Mouse (Mus musculus) heart, adult 8-10 months (tissue): ENCODE results near the gene Tmc3. TPM values are rescaled to one million over a fixed set of nuclear protein-coding genes. Genes with fewer than 3 reads are reported as not detected.

Experiments used
- DNase-seq: peaks from one replicate; pipeline ENCODE4 v3.0.0; 2022; ENCODE audit warnings: low spot score
- total RNA-seq, 4 experiments: library from RNA; stranded (reverse); gene quantifications; 2 replicates each; pipeline ENCODE4 v1.2.4; 2022

Tmc3 gene
- total RNA-seq, 4 experiments from 2014 or later: 0.12 to 0.20 (median 0.19) TPM

DNA sequence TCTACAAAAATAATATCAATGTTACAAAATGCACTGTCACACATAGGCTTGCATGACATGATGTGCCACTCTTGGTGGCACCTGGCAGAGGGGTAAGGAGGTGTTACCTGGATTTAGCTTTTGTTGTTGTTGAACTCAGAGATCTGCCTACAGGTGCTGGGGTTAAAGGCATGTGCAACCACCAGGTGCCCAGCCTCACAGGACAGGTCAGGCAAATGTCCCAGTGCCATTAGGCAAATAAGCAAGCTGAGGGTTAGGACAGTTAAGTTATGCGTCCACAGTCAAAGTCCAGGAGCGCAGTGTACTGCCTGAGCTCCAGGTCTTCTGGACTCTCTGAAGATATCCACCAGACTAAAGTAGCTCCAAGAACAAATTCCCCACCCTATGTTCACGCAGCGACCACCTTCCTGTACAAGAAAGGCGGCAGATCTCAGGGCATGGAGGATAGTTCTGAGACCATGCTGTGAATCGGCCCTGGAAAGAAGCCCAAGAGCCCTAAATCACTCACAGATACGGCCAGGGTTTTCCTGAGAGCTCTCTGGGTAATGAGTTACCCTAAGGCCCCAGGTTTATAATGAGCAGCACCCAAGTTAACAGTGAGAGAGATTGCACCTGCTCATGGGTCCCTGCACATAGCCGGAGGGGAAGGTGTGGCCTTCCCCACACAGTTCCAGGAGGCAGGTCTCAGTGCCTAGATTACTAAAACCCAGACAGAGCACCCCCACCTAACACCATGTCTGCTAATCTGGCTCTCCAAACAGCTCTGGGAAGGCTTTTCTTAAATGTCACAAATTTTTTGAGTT is 53.3 kb downstream of the Tmc3 start:
- DNase-seq: no peak

DNA sequence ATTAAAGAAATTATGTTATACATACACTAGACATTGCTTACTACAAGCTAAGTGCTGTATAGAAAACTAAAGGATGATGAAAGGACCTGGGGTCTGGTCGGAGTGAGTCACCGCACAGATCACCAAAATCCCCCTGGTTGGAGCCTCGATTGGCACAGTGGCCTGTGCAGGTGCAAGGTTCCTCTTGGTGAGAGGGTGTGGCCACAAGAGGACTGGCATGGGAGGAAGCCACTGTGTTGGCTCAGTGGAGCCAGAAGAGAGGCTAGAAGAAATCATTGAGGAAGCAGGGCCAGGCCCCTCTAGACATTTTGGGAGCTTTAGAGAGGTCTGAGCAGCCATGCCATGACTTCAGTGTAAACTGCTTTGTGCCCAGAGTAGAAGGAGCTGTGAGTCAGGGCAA is 54.4 kb downstream of the Tmc3 start:
- DNase-seq: no peak

DNA sequence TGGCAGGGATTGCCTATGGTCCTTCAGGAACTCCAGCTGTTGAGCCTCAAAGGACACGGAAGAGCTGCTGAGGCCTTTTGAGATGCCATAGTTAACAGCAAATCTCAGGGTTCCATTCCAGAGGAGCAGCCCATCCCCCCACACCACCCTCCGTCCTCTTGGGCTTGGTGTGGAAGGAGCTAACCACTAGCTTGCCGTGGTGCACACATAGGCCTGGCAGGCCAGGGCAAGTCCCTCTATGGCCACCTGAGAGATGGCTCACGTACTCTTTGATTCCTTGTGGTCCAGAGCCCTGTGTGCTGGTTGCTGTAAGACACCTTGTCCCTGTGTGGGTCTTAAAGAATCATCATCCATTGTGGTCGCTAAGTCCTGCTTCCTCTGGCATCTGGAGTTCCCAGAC is 55.9 kb downstream of the Tmc3 start:
- no peak for DNase-seq

DNA sequence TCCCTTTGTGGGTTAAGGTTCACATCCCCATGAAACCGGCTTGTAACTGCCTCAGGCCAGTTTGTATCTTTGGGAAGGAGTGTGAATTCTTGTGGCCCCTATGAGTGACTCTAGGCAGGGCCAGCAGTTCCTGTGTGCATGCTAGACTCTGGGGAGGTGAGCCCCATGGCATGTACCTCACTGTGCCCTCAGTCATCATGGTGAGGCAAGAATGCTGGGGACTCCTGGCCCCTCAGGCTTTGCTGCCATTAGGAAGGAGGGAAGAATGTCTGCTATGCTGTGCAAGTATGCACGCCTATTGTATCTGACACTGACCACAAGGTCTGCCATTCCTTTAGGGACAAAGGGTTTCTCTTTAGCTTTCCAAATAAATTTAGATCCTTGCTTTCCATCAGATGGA is 56.4 kb downstream of the Tmc3 start:
- DNase-seq: no peak

DNA sequence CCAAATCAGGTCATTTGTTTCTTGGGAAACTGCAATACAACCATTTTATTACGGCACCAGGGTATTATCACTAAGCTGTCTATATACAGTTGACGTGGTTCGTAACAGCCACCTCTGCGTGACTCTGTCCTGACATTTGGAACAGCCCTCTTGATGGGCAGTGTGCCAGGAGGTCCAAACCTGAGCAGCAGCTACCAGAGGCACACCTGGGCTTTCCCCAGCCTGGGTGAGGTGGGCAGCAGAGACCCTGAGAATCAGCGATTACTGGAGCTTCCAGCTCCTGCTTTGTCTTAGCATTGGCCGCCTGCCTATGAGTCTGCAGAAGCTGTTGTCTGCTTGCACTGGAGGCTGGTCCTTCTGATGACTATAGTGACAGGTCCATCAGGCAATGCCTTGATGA is 58.9 kb downstream of the Tmc3 start:
- no peak for DNase-seq

DNA sequence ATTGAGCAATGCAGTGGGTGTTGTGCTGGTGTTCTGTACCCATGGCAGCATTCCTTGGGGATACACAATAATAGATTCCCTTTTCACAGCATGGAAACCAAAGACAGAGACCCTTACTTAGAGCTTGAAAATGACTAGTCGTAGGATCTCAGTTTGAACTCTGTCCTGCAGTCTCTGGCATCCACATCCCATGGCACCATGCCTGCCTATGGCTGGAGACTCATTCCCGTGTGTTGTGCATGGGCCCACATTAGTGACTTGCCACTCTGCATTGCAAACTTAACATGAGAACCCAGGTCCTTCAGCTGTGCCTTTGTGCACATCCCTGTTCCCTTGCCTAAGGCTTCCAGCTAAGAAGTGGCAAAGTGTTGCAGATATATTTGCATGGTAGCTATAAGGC is 60.0 kb downstream of the Tmc3 start:
- DNase-seq: no peak

DNA sequence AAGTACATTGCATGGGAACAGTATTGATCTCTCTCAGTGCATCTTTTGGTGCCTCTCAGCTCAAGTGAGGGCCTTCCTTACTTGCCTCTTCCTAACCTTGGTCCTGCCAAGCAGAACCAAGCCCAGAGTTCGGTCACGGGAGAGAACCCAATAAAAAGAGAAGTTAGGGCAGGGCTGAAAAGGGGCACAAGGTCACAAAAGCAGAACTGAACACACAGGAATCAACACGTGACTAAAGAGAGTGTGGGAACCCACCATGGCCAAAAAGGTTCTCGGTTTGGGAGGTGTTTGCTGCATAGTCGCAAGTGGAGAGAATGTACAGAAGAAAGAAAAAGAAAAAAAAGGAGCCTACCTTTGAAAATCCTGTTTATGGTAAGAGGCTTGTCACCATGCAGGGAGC is 60.7 kb downstream of the Tmc3 start:
- no peak for DNase-seq

DNA sequence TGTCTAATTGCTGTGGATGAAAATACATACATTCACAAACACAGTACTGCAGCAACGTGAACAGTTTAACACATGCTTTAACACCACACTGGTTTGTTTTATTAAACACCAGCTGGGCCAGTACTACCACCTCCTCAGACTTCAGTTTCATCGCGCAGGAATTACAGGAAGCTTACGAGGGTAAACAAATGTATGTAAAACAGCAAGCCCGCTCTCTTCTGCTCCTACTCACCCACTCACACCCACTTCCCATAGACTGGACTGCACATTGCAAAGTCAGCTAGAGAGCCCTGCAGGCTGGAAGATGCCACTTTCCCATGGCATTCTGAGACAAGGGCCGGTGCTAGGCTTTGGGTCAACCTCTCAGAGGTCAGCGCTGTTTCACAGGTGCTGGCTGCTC is 64.1 kb downstream of the Tmc3 start:
- no peak for DNase-seq

DNA sequence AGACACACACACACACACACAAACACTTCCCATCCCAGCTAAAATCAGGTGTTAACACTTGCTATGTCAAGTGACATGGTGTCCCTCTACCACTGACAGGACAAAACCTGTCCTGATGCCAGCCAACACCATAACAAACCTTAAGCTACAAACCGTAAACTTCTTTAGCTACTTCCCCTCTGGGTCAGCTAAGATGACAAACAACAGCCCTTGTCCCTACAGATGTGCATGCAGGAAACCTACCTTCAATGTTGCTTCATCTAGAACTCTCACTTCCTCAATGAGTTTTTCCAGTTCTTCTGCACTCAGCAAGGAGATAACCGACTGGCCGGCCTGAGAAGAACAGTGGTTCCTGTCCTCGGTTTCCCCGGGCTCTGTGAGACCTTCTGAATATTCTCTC is 65.9 kb downstream of the Tmc3 start:
- no peak for DNase-seq

DNA sequence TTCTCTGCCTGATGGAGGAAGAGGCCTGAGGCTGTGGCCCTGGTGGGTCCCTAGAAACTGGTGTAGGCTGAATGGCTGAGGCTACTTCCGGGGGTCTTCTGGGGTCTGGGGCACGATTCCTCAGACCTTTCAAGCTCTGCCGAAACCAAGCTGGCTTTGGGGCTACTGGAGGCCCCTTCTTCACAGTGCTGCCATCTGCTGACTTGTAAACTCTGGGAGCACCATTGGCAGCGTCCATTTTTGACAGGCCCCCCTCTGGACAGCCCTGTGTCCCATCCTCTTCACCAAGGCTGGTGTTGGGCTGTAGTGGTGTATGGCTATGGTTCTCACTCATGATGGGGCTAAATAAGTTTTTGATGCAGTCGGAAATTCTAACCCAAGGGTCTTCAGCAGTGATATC is 67.8 kb downstream of the Tmc3 start:
- DNase-seq: no peak

DNA sequence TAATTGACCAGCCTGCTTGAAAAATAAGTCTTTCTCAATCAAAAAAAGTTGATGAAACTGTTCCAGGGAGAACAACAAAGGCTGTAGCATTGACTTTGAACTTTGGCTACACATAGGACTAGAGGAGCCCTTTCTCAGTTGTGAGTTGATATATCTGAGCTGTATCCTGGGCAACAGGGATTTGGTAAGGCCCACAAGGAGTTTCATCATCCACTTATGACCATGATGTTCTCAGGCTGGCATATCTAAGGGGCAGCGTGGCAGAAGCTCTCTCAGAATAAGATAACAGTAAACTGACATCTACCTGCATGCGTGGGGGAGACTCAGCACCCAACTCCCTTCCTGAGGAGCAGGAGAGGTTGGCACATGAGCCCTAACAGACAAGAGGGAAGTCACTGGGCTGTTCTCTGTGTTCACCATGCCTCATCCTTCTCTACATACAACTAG is 68.9 kb downstream of the Tmc3 start:
- DNase-seq: no peak

DNA sequence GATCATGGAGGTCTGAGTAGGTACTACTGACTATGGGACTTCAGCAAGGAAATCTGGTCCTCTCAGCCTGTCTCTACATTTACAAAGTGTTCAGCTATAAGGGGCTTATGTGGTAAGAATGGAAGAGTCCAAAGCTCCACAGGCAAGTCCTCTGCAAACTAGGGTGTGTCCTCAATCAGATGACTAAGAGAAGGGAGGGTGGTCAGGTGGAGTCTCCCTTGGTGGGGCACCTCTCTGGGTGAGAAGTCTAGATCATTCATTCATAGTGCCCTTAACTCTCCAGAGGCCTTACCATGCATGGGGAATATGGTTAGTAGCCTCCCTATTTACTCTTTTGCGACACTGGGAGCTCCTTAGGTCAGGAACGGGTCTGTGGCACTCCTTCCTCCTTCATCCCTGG is 69.5 kb downstream of the Tmc3 start:
- no peak for DNase-seq

DNA sequence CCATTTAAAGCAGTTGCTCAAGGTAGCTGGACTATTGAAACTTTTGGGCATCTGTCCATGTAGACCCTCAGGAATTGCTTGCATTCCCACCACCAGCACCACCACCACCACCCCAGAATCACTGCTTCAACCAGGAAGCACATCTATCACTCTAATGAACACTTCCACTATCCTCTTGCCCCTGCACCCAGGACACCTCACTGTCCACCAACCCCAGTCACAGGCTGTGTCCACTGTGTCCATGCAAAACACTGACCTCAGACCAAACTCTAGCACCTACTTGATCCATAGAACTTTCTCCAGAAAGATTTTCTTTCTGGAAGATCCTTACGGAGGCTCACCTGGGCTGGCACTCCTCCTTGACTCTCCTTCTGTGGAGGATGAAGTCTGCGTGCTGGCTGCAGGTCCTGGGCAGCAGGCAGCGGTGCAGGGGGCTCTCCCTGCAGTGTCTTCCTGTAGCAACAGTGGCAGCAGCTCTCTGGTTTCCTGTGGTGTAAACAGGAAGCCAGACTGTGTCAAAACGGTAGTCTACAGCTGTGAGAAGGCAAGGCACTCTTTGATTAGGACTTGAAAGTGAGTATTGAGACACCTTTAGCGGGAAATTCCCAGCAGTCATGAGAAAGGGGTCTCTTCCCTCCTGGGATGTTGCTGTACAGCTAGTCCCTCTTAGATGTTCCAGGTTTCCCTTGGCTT is 70.4 kb downstream of the Tmc3 start:
- peak; percentile 69 for DNase-seq

DNA sequence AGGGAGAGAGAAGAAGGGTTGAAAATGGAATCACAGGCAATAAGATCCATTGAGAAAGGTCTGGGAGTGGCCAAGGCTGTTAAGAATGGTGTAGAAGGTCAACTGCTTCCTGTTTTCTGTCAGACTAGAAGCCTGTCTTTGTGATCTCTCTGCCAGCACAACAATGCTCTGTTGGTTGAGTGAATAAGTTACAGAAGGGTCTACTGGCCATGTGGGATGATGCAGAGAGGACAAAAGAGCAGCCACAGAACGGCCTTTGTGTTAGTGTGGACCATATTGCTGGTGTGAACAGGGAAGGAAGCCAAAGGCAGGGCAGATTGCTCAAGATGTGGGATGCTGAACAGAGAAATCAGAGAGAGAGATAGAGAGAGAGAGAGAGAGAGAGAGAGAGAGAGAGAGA is 74.0 kb downstream of the Tmc3 start:
- peak; percentile 37 for DNase-seq

DNA sequence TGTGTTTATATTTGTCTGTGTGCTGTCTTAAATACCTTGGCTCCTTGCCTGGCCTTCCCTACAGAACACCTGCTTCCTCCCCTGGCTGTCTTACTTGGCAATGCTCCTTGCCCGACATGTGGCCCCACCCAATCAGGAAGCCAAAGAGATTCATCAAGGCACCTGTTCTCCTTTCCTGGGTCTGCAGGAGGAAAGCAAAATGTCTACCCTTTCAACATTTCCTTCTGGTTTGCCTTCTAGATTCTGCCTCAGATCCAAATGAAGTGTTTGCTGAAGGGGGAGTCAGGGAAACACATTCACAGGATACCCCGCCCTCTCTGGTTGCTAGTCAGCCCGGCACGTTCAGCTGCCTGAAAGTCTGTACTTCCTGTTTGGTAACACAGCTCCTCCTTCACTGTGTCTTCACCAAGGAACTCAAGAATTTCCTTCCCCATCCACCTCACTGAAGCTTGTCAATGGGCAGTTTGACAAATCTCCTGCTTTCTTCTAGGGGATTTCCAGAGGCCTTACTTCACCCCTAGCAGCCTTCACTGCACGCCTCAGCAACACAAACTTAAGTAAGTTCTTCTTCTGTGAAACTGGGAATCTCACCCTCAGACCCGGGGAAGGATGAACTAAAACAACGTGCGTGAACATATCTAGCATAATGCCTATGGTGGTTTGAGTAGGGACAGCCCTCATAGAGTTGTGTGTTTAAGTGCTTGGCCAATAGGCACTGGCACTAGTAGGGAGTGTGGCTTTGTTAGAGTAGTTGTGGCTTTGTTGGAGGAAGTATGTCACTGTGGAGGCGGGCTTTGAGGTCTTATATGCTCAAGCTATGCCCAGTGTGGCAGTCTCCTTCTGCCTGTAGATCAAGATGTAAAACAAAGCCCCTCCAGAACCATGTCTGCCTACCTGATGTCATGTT is 74.7 kb downstream of the Tmc3 start:
- peak; percentile 74 for DNase-seq

DNA sequence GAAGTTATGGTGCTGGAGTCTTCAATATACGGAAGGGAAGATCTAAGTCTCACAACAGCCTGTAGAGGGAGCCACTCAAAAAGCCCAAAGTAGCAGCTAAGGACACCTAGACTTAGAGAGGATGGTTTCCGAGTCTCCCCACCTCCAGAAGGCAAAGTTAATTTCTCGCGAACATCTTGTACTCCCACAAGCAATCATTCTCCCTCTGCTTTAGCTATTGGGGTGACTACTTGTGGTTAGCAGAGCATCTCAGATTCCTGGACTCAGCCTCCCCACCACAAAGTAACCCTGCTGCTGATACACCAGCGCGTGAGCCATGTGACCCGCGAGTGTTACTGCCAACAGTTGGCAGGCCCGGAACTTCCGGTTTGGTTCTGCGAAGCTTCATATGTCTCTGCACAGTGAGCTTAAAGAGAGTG is 75.6 kb downstream of the Tmc3 start:
- no peak for DNase-seq

DNA sequence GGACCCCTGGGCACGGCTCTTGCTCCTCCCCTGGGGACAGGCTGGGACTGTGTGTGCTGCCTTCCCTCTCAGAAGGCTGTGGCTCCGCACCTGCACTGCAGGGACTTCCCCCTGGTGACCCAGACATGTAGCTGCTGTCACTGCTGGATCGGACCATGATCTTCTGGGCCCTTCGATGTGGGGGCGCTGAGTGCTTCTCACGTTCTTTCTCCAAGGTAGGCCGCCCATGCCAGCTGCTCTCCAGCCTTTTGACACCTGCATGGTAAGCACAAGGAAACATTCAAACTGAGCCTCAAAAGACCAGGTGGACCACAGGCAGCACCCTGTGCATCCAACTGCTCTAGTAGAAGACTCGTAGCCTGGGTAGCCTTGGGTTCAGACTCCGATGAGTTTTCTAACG is 76.3 kb downstream of the Tmc3 start:
- no peak for DNase-seq

DNA sequence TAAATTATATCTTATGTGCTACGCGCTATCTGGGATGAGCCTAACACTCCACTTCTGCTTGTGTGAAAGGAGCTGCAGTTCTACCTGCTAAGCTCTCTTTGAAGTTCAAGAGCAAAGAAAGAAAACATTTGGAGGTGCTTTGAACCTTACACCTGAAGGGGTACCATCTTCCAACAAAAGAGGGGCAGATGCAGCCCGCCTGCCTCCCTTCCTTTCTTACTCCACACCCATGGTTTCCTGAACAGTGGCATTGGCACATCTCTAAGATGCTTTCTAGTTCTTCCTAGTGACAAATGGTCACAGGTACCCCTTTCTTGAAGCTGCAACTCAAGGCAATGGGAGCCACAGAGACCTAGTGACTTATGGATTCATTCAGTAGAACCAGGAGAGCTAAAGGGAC is 77.0 kb downstream of the Tmc3 start:
- DNase-seq: no peak

DNA sequence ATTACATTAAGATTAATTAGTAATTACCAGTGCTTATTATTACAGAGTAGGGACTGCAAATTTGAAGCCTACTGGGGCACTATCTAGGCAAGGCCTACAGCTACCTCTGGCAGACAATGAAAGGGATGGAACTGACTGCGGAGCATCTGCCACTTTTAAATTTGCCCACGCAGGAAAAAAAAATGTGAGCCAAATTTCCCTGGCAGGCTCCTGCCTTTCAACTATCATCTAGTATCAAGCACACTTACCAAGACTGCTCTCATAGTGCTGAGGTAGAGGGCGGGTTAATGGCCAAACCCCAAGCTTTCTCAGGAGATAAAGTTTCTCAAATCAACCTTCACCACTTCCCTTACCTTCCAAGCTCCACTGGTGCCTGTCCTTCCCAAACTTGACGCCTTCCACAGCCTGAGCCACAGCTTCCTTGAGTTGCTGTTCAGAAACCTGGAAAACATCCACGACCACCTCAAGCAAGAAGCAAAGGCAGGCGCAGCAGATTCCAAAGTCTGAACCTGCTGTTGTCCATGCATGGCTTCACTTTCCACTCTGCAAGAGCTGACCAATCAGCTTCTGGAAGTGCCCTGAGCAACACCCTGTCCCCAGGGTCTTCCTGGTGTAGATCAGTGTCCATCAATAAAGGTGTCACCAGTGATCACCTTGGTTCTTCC is 78.1 kb downstream of the Tmc3 start:
- no peak for DNase-seq

DNA sequence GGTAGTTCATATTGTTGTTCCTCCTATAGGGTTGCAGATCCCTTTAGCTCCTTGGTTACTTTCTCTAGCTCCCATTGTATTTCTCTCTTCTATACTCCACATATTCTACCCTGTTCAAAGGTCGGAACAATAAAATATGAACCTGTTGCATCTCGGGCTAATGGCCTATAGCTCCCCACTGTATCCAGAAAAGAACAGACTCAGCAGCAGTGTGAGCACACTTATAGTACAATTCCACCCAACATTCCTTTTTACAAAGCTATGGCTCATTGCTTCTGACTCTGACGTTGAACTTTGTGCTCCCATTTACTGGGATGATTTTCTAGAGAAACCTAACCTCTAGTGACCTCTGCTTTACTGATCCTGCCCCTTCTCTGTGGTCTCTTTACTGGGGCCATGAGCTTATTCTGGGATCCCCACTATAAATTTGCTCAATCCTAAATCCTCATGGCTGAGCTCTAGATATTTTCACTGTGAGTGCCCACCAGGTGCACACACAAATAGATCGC is 81.4 kb downstream of the Tmc3 start:
- no peak for DNase-seq

DNA sequence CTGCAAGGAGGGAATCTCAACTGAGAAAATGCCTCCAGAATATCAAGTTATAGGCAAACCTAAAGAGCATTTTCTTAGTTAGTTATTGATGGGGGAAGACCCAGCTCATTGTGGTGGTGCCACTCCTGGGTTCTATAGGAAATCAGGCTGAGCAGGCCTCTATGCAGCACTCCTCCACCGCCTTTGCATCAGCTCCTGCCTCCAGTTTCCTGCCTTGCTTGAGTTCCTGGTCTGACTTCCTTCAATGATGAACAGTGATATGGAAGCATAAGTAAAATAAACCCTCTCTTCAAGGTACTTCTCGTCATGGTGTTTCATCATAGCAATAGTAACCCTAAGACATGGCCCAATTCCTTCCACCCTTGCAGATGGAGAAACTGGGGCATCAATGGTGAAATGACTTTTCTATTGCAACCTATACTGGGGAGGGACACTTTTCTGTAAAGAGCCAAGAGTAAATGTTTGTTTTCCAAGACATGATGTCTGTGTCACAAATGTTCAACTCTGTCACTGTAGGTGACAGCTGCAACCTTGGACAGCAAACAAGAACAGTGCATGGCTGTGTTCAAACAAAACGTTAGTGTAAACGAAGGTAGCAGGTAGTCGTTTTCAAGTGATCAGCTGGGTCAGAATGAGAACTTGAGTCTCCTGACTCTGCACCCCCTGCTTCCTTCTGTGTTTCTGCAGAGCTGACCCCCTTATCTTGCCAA is 83.4 kb downstream of the Tmc3 start:
- no peak for DNase-seq
